Mouse (Mus musculus) left cerebral cortex, adult 9 months (tissue): ENCODE measurements at regions not wholly inside any gene's neighbourhood (a gene's known extent, or its start where the extent isn't known, plus 50 kb on each side); places are given as distances from the start of the nearest gene placed in this dataset.

Experiments
- DNase-seq, 2 experiments: peaks; one replicate each; pipeline ENCODE4 v3.0.0; 2022; ENCODE audit warnings: low spot score in 2 of 2

DNA sequence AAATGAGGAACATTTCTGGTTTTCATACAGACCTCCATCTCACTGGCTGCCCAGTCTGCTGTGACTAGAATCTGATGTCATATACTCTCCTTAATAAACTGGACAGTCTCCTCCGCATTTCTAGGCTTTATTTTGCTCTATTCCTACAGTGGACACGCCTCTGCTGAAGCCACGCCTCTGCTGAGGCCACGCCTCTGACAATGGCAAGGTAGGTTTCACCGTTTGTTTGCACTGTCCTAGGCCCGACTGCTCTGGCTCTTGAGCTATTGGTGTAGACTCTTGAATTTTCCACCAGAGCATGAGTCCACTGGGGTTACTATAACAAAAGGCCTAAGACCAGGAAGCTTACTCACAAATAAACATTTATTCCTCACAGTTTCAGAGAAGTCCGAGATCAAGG, 69.8 kb upstream of the Pax2 start:
- no peak for DNase-seq

GRCm38 (mm10) chr19:44692396-44692795, 63.4 kb upstream of the Pax2 start:
- no peak for DNase-seq

DNA sequence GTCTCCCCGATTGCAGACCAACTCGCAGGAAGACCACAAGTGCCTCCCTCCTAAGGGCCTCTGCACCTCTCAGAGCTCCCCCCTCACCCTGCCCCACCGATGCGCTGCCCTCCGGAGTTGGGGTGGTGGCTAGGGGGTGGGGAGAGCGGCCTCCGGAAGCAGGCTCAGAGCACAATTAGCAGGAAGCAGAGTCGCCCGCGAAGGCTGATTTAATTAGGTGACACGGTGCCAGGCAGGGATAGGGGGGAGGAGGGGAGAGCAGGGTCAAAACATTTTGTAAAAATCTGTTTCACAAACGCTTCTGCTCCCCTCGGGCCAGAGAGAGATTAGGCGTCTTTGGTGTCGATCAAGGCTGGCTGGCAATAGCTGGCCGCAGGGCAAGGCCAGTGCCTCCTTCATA, 63.0 kb upstream of the Pax2 start:
- DNase-seq, result no peak

DNA sequence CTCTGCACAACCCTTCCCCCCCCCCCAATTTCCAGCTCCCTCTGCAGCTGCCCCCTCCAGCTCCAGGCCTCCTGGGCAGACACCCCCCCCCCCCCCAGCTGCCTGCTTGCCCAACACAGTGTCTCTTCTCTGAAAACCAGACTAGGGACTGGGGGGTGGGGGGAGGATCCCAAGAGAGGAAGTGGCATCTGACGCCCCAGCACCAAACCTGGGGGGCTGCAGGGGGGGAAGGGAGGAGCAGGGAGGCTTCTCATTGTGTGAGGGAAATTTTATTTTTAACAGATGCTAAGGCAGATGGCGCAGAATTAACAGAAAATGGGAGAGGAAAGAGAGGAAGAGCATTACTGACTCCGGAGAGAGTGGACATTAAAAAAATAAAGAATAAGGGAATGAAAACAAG, 60.5 kb upstream of the Pax2 start:
- no peak for DNase-seq

DNA sequence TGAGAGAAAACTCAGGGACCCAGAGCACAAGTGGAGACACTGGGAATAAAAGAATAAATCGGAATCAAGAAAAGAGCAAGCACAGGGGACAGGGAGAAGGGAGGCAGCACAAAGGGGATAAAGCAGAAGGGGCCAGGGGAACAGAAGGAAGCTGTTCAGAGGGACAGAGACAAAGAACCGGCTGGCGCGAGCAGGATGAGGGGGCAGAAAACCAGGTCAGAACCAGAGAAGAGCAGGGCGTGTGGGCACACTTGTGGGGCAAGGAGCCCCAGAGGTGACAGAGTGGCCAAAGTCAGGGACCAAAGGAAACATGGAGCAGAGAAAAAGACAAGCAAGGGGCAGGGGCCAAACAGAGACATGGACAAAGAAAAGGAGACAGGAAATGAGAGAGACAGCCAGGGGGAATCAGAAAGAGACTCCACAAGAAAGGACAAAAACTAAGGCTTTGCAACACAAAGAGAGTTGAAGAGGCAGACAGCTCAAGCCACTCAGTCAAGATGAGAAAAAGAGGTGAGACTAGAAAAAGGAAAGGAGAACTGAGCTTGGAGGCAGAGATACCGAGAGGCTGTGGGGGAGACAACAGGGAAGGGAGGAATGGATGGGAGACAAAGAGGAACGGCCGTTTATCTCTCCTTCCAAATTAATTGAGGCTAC, 59.7 kb upstream of the Pax2 start:
- no peak for DNase-seq

DNA sequence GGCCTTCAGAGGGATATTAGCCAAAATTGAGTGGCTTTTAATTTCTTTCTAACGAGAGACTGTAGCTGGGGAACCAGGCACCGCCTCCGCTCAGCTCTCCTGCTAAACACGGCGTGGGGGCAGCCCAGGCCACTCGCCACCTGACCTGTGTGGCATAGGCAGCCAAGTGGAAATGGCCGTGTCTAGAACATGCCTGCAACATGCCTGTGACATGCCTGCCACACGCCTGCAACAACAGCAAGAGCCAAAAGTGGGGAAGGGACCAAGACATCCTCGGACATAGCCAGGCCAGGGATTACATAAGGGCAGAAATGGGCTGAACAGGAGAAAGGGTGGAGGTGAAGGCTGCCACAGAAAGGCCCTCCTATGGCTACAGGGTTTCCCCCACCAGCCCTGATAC, 59.1 kb upstream of the Pax2 start:
- no peak for DNase-seq

GRCm38 (mm10) chr19:44698382-44699256, 57.2 kb upstream of the Pax2 start:
- no peak for DNase-seq
